Mouse (Mus musculus) layer of hippocampus, postnatal 25 days (tissue): Measurements from ENCODE around the gene Cox19. TPM values are rescaled to one million over a fixed set of nuclear protein-coding genes. Genes with fewer than 3 reads are reported as not detected.
"Not testable (repeated sequence)": the region's sequence is repeated elsewhere in the genome, so short reads cannot be mapped to it uniquely, and the experiment has no call there.

Source experiments
- DNase-seq, 2 experiments: peaks; one replicate each; pipeline ENCODE4 v3.0.0; 2022; ENCODE audit warnings: mixed read lengths in 2 of 2, low spot score in 1 of 2; ENCODE audit errors: extremely low spot score in 1 of 2
- total RNA-seq, 2 experiments: library from RNA; stranded (reverse); gene quantifications; 2 replicates each; pipeline ENCODE4 v1.2.3; 2021

Cox19 gene
- total RNA-seq, 2 experiments from 2014 or later = 66.7 to 67.9 TPM

DNA sequence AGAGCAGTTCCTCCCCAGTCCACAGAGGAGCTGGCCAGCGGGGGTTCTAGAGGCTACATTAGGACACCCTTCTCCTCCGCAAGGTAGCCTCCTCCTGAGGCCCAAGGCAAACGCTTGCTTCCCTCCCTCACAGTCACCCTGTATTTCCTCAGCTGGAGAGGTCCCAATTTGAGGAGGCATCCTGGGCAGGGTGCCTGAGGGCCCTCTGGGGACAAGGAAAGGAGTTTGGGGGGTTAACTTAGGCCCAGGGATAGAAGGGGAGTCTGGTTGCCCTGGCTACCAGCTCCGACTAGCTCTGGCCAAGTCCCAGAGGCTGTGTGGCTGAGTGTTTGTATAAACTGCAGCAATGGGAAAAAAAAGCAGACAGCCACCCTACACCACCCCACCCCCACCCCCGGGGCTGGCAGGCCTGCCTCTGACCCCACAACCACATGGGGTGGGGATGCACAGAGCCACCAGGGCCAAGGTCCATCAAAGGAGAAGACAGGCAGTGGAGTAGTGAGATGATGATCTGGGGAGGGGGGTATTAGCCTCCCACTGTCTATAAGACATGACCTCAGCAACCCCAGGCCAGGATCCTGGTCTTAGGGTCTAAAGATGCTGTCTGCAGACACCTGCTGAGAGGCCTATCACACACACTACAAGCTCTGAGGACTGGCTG lies 13.8 kb upstream of the Cox19 start:
- DNase-seq = no peak

GRCm38 (mm10) chr5:139364260-139364910 lies 13.2 kb upstream of the Cox19 start:
- DNase-seq = peak; percentile 97 to 99

DNA sequence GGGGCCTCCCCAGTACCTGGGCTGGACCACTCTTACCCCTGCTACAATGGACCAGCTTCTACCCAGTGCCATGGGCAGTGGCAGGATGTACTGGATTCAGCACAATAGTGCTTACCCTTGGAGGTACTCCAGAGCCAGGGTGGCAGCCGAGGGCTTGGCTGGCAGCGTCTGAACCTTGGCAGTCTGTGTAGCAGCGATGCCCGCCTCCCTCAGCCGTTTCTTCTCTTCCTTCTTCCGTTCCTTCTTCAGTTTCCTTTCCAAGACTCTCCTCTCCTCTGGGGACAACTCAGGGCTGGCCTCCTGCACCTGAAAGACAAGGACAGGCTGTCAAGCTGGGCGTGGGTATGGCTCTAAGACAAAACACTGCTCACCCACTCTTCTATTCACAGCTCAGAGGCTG lies 12.6 kb upstream of the Cox19 start:
- no peak for DNase-seq

GRCm38 (mm10) chr5:139359244-139359643 lies 8.0 kb upstream of the Cox19 start:
- DNase-seq = no peak

DNA sequence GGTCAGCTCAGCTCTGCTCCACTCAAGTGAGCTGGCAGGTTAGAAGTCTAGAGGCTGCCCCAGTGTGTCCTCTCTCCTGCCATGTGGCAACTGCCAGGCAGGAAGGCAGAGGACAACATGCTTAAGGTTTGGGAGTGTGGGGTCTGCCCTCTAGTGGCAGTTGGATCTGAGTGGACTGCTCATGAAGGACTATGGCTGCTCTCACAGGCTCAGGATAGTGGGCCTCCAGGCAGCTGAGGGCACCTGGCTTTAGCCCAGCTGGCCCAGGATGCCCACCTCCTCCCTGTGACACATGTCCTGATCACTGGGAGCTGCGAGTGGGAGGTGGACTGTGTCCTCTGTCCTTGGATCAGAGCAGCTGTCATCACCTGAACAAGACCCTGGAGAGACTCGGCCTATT lies 7.4 kb upstream of the Cox19 start:
- DNase-seq = no peak

DNA sequence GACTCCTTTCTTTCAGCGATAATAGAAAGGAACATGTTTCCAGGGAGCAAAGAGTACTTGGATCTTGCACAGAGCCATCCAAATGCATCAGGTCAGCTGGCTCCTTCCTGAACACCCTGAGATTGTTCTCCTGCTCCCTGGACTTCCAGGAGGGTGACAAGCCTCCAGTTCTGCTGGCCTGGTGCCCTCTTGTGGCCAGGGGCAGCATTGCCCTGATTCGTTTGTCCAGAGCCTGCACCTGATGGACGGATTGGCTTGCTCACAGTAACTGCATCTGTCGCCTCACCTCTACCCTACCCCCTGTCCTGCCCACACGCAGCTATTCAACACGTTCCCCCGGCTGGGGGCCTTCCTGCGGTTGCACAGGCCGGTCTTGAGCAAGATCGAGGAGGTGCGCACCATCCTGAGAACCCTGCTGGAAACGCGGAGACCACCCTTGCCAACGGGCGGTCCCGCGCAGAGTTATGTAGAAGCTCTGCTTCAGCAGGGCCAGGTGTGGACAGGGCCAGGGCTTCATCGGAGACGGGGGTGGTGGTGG lies 4.1 kb upstream of the Cox19 start:
- peak; percentile 64 to 86 for DNase-seq

GRCm38 (mm10) chr5:139353946-139354345 lies 2.7 kb upstream of the Cox19 start:
- no peak for DNase-seq

DNA sequence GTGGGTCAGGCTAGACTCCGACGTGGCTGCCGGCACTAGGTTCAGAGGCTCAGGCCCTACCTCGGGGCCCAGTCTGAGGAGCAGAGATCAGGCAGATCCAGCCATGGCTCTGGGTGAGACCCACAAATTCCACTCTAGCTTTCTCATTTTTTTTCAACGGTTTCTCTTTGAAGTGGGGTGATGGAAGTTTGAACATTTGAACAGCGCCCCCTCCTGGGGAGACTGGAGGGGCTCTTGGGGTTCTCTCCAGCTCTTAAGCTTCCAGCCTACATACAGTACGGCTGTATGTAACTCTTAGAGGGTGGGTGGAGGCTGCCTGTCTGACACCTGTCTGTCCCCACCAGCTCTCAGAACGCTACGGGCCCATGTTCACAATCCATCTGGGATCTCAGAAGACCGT lies 2.3 kb upstream of the Cox19 start:
- DNase-seq = peak in 1 of 2 experiments; percentile 37

GRCm38 (mm10) chr5:139352317-139352716 lies 1.1 kb upstream of the Cox19 start, which contains the start of gene Cyp2w1:
Gene Cyp2w1, plus strand, starts transcription at chr5:139352617.
- no peak for DNase-seq

DNA sequence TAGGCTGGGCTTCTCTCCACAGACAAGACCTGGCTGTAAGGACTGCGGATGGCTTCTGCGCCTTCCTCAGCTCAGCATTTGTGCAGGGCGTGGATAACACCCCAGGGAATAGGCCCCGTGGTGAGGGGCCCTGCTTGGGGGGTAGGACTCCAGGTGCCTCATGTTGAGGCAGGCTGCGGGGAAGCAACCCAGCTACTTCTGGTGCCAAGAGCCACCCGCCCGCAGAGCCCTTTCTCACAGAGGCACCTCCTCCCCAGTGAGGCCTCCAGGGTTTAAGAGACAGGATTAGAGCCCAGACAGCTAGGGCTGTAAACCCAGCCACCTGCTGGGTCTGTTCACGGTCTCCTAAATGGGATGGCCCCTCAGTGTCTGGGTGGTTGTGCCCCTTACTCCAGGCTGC lies 410 bp upstream of the Cox19 start:
- no peak for DNase-seq

DNA sequence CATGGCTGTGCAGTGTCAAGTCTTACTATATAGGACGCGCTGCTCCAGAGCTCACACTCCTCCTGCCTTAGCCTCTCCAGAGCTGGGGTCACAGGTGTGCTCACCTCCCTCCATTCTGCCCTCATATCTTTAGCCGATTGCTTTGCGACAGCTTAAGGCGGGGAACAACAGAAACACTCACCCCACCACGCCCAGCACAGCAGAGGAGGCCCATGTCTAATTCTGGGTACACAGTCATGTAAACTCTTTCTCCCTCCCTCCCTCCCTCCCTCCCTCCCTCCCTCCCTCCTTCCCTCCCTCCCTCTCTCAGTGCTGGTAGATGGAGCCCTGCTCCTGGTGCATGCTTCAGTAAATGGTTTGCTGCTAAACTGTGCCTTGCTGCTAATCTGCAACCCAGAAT lies 1.5 kb downstream of the Cox19 start:
- no peak for DNase-seq

GRCm38 (mm10) chr5:139347225-139347624 lies 4.0 kb downstream of the Cox19 start:
- no peak for DNase-seq

GRCm38 (mm10) chr5:139345364-139345714 lies 5.9 kb downstream of the Cox19 start:
- no peak for DNase-seq

- peak; percentile 74 to 80 for DNase-seq
These were observed 6.4 kb downstream of the Cox19 start for GRCm38 (mm10) chr5:139344687-139345363.

GRCm38 (mm10) chr5:139344021-139344686 lies 7.1 kb downstream of the Cox19 start:
- DNase-seq = peak; percentile 60 to 83

GRCm38 (mm10) chr5:139338891-139339290 lies 12.3 kb downstream of the Cox19 start:
- DNase-seq = no peak

DNA sequence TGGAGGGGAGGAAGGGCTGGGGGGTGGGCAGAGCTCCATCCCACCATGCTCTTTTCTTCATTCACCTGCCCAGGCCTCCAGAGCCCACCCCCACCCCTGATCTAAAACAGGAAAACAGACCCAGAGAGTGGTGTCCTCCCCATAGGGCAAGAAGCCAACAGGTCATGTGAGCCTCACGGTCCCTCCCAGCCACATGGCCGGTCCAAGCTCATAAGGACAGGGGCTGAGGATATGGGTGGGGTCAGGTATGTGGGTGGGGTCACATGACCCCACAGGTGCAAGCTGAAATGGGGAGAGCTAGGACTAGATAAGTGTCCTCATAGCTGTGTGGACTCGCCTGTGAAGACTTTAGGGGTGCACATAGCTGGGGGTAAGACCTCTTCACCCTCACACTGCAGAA lies 12.8 kb downstream of the Cox19 start:
- DNase-seq = no peak

DNA sequence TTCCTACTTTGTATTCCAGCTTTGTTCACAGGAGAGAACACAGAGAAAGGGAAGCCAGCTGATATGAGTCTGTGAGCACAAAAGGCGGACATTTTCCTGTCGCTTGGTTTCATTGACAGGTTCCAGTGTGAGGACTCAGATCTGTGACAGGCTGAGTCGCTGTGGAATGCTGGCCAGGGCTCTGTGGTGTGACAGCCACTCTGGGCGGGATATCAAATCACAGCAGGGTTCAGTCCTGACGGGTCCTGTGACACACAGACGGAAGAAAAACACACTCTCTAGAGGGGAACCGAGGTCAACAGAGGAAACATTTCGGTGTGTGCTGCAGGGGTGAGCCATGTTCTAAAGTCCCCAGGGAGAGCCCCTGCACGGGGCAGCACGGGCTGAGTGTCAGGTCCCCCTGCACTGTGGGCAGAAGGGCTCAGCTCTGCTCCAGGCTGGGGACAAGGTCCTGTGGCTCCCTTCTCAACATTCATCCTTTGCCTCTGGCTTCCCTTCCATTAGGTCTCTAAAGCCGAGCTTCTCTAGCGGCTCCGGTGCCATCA lies 13.3 kb downstream of the Cox19 start:
- DNase-seq = no peak

DNA sequence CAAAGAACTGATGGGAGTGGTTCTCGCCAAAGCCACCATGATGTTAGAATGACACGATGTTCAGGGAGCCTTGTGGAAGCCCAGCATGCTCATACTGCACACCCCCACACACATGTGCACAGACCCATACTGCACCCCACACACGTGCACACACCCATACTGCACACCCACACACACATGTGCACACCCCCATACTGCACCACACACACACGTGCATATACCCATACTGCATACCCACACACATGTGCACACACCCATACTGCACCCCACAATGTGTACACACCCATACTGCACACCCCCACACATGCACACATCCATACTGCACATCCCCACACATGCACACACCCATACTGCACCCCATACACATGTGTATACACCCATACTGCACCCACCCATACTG lies 15.6 kb downstream of the Cox19 start:
- DNase-seq = no peak

DNA sequence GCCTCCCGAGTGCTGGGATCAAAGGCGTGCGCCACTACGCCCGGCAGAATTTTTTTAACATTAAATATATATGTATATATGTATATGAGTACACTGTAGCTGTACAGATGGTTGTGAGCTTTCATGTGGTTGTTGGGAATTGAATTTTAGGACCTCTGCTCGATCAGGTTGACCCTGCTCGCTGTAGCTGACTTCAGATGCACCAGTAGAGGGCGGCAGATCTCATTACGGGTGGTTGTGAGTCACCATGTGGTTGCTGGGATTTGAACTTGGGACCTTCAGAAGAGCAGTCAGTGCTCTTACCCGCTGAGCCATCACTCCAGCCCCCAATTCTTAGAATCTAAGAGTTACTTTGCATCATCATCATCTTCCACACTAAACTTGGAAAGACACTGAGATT lies 16.8 kb downstream of the Cox19 start:
- DNase-seq = not testable (repeated sequence)
